Mouse (Mus musculus) embryonic facial prominence, embryonic 14.5 days (tissue): ENCODE measurements around the gene Slc16a6. TPM values are rescaled to one million over a fixed set of nuclear protein-coding genes. Genes with fewer than 3 reads are reported as not detected.
A peak's percentile ranks its signal among the peaks of the same experiment; 100 is the strongest.

Source experiments
- ATAC-seq: fragments of 200-750 bp; cut with Nextera tagmentation; 2 replicates; pipeline ENCODE4 v1.8.0; 2017; ENCODE audit warnings: low read depth, moderate number of reproducible peaks, moderate TSS enrichment
- DNase-seq: peaks from one replicate; pipeline ENCODE4 v3.0.0-alpha.2; 2015; ENCODE audit warnings: low spot score
- H3K27ac ChIP-seq: fragments of 300-500 bp; sonication (generic); replicated peaks from 2 replicates; pipeline ENCODE4 v1.5.1; 2014; ENCODE audit warnings: low read depth, mild to moderate bottlenecking, low read length, moderate library complexity
- H3K27me3 ChIP-seq: fragments of 300-500 bp; sonication (generic); replicated peaks from 2 replicates; pipeline ENCODE4 v1.6.1; 2014; ENCODE audit warnings: low read length; ENCODE audit not compliant: control insufficient read depth, insufficient read depth
- H3K36me3 ChIP-seq: fragments of 300-500 bp; sonication (generic); 2 replicates; pipeline ENCODE4 v1.6.1; 2014; ENCODE audit warnings: low read length, mixed read lengths; ENCODE audit not compliant: control insufficient read depth, insufficient read depth
- H3K4me1 ChIP-seq: fragments of 300-500 bp; sonication (generic); 2 replicates; pipeline ENCODE4 v1.6.1; 2014; ENCODE audit warnings: antibody characterized with exemption, low read length; ENCODE audit not compliant: control insufficient read depth, insufficient read depth
- H3K4me2 ChIP-seq: fragments of 300-500 bp; sonication (generic); 2 replicates; pipeline ENCODE4 v1.6.1; 2014; ENCODE audit warnings: low read depth, mild to moderate bottlenecking, low read length, moderate library complexity, mixed read lengths
- H3K4me3 ChIP-seq: fragments of 300-500 bp; sonication (generic); 2 replicates; pipeline ENCODE4 v1.5.1; 2014; ENCODE audit warnings: low read depth, mild to moderate bottlenecking, low read length
- H3K9ac ChIP-seq: fragments of 300-500 bp; sonication (generic); 2 replicates; pipeline ENCODE4 v1.6.1; 2014; ENCODE audit warnings: low read depth, mild to moderate bottlenecking, low read length, moderate library complexity, mixed read lengths
- H3K9me3 ChIP-seq: fragments of 300-500 bp; sonication (generic); 2 replicates; pipeline ENCODE4 v1.6.1; 2016; ENCODE audit warnings: low read length; ENCODE audit not compliant: control insufficient read depth
- WGBS: fragments of 180-500 bp; shearing (Covaris S2); extraction: QIAGEN DNeasy Blood & Tissue Kit; methylation state at CpG from one replicate; pipeline ENCODE4 v1.1.7; 2014; 5-methylcytosine and 5-hydroxymethylcytosine counted together
- polyA plus RNA-seq: library from polyadenylated mRNA; unstranded; fragments of >200 nt; fragmentation: Nextera tagmentation; extraction: Ambion mirVana; gene quantifications from 2 replicates; pipeline ENCODE4 v1.2.1, GENCODE M21; 2014

Gene Slc16a6
- polyA plus RNA-seq, 1 experiment from 2014 or later: 5.6 TPM

DNA sequence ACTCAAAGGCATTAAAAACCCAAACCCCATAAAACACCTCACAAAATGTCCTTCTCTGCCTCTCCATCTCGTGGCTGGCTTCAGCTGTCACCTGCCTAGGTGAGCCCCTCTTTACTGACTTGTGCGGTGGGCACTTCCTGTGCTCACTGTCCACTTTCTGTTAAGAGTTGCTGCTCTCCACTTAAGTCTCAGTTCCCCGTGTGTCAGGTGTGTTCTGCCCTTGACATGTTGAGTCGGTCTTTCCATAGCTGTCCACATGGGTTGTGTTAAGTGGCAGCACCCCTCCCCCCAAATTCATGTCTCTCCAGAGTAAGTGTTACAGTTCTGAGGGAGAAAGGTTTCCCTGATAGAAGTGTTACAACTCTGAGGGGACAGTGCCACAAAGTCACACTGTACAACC, 18.4 kb upstream of the Slc16a6 start:
- H3K4me3 ChIP-seq: no peak overlapping the region

DNA sequence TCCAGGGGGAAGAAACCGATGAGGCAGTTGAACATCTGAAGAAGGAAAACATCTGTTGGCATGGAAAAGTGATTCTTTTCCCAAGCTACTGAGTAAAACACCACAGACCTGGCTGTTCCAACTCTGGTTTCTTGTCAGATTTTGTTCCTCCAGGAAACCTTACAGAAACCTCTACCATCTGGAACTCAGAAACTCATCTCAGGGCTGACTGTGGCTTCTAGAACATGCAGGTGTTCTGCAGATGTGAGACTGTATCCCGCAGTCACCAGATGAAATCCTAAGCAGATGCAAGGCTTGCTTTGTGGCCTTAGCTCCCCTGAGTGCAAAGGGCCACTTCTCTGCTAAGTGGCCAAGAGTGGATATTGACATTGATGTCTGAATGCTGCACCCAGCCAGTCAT, 16.4 kb upstream of the Slc16a6 start:
- Histone ChIP-seq H3K9me3 (no peaks in the 10 kb centered on the region), H3K36me3 (no peaks in the 10 kb centered on the region), H3K27ac (no peak overlapping the region), H3K4me3 (no peak overlapping the region), H3K9ac (no peak overlapping the region), H3K4me1 (no peaks in the 10 kb centered on the region), H3K4me2 (no peak overlapping the region), H3K27me3 (no peaks in the 10 kb centered on the region)
- DNase-seq (peak; percentile 20), ATAC-seq (no peak)
- WGBS: 44% methylated on average over 2 of the region's 2 CpGs

More for the DNA sequence above, 18.4 kb upstream of the Slc16a6 start:
- H3K27ac ChIP-seq: no peak overlapping the region
- H3K4me2 ChIP-seq: no peak overlapping the region
- H3K9me3 ChIP-seq: no peaks in the 10 kb centered on the region
- H3K36me3 ChIP-seq: no peaks in the 10 kb centered on the region
- no peak for ATAC-seq
- no peaks in the 10 kb centered on the region for H3K4me1 ChIP-seq
- H3K9ac ChIP-seq: no peak overlapping the region
- DNase-seq: no peak
- H3K27me3 ChIP-seq: no peaks in the 10 kb centered on the region
- 80% methylated on average over 4 of the region's 4 CpGs for WGBS

DNA sequence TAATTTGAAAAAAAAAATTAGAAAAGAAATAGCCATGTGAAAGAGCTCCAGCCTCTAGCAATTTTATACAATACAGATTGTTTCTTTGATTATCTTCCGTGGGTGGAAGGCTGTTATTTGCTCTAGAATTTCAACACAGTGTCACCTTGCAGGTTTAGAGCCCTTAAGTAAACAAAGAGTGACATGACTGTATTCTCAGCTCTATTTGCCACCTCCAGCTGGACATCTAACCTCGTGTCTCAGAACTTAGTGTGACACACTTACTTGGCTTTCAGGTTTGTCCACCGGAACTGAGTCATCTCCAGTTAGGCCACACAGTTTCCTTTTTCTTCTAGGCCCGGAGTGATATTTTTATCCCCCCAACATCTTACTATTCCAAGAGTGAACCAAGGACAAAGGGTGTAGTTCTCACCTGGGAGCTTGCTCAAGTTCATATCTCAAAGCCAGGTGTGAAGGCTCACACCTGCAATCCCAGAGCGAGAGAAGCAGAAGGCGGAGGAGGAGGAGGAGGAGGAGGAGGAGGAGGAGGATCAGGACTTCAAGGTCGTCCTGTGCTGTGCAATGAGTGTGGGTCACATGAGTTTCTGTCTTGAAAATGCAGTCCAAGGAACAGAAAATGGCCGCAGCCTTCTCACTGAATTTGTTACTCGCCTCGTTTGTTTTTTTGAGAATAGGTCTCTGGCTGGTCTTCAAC, 14.7 kb upstream of the Slc16a6 start:
- no peak overlapping the region for H3K27ac ChIP-seq
- no peak overlapping the region for H3K9ac ChIP-seq
- no peak for DNase-seq
- no peaks in the 10 kb centered on the region for H3K27me3 ChIP-seq
- no peaks in the 10 kb centered on the region for H3K4me1 ChIP-seq
- no peak for ATAC-seq
- no peaks in the 10 kb centered on the region for H3K36me3 ChIP-seq
- H3K4me3 ChIP-seq: no peak overlapping the region
- no peaks in the 10 kb centered on the region for H3K9me3 ChIP-seq
- WGBS: 79% methylated on average over 10 of the region's 10 CpGs
- H3K4me2 ChIP-seq: no peak overlapping the region

DNA sequence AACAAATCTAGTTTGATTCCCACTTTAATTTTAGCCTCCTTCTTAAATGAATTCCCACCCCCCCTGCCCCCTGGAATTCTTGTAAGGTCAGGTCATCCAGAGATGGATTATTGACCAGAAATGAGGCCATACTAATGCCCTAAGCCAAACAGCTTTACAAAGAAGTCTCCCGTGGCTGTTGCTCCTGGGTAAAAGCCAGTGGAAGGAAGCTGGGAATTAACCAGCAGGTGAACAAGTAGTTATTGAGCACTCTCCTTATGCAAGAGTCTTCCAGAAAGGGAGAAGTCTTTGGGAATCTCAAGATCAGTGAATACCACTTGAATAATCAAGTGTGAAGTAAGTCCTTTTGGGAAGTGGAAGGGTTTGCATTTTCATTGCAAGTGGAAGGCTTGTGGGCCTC, 13.7 kb upstream of the Slc16a6 start:
- Histone ChIP-seq H3K4me2 (no peak overlapping the region), H3K36me3 (no peaks in the 10 kb centered on the region), H3K9me3 (no peaks in the 10 kb centered on the region), H3K4me1 (no peaks in the 10 kb centered on the region), H3K27ac (no peak overlapping the region), H3K9ac (no peak overlapping the region), H3K4me3 (no peak overlapping the region), H3K27me3 (no peaks in the 10 kb centered on the region)
- 35% methylated on average over 1 of the region's 1 CpGs for WGBS
- no peak for ATAC-seq
- no peak for DNase-seq

DNA sequence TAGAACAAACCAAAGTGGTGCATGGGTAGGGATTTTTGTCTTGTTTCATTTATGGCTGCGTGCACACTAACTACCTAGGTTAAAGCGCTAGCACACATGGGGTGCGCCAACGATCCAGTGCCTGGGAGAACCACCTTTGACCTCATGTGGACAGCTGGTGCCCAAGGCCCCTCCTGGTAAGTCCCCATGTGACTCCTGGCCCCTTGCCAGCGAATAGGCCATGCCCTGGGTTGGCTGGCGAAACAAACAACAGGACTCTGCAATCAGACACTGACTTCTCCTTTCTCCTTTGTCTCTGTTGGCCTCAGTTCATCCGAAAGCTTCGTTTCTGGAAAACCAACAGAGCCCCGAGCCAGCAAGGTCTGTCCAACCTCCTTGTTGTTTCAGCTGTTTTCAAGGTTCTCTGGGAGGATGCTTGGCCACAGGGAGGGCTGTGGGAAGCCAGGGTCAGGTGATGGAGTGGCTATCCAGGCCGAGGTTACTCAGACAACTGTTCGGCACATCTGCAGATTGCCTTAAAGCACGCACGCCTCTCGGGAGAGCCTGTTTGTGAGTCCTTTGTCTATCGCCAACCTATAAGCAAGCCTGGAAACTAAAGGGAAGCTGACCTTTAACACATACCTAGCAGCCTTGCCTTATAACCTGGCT, 12.1 kb upstream of the Slc16a6 start:
- Histone ChIP-seq H3K4me3 (no peak overlapping the region), H3K27ac (no peak overlapping the region), H3K4me1 (no peaks in the 10 kb centered on the region), H3K36me3 (no peaks in the 10 kb centered on the region), H3K27me3 (no peaks in the 10 kb centered on the region), H3K9me3 (no peaks in the 10 kb centered on the region), H3K4me2 (no peak overlapping the region), H3K9ac (no peak overlapping the region)
- DNase-seq (peak; percentile 17), ATAC-seq (no peak)
- WGBS: 73% methylated on average over 15 of the region's 15 CpGs

DNA sequence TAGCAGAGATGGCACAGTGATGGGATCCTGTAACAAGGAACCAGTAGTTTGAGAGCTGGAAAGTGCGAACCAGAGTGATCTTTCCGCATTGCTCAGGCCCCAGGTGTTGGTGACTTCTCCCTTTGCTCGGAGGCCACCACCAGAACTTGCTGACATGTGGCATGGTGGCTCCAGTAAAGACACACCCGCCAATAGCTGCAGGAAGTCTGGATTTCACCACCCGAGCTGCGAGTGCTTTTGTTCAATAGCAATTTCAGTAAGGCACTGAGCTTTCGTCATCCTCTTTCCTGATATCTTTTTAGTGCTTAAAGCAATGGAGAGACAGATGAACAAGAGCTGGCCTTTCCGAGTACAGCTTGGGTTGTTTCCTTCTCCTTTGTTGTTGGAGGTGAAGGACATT, 7.0 kb upstream of the Slc16a6 start:
- Histone ChIP-seq H3K9me3 (no peaks in the 10 kb centered on the region), H3K4me1 (no peaks in the 10 kb centered on the region), H3K4me2 (no peak overlapping the region), H3K4me3 (no peak overlapping the region), H3K27ac (no peak overlapping the region), H3K27me3 (peaks cover 6% of the 10 kb centered on the region; the same call in 1 of the 2 replicates), H3K9ac (no peak overlapping the region), H3K36me3 (no peaks in the 10 kb centered on the region)
- DNase-seq (no peak), ATAC-seq (no peak)
- 68% methylated on average over 8 of the region's 8 CpGs for WGBS

DNA sequence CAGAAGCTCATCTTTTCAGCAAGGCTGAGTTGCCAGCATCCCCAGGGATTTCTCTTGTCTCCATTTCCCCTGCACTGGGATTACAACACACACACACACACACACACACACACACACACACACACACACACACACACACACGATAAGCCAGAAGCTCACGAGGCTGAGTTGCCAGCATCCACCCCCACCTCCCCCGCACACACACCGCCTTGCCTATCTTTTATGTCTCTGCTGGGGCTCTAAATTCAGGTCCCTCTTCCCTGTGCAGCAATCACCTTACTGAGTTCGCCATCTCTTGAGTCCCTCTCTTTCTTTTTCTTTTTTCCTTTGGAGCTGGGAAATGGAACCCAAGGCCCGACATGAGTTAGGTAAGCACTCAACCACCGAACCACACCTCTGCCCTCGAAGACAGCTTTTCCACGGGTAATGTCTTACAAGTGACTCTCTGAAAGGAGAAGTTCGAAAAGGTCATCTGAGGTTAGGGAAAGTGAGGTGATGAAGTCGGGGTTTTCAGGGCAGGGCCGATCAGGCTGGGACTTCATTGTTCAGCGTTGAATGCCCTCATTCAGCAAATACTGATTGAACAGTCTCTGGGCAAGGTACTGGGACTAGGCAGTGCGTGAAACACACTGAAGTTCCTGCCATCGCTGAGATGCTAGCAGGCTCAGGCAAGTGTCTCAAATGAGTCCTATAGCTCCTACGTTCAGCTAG, 6.3 kb upstream of the Slc16a6 start:
- Histone ChIP-seq H3K36me3 (no peaks in the 10 kb centered on the region), H3K4me1 (no peaks in the 10 kb centered on the region), H3K9ac (no peak overlapping the region), H3K4me3 (no peak overlapping the region), H3K4me2 (no peak overlapping the region), H3K27me3 (peaks cover 9% of the 10 kb centered on the region), H3K9me3 (no peaks in the 10 kb centered on the region), H3K27ac (no peak overlapping the region)
- 57% methylated on average over 16 of the region's 16 CpGs for WGBS
- ATAC-seq (no peak), DNase-seq (no peak)

DNA sequence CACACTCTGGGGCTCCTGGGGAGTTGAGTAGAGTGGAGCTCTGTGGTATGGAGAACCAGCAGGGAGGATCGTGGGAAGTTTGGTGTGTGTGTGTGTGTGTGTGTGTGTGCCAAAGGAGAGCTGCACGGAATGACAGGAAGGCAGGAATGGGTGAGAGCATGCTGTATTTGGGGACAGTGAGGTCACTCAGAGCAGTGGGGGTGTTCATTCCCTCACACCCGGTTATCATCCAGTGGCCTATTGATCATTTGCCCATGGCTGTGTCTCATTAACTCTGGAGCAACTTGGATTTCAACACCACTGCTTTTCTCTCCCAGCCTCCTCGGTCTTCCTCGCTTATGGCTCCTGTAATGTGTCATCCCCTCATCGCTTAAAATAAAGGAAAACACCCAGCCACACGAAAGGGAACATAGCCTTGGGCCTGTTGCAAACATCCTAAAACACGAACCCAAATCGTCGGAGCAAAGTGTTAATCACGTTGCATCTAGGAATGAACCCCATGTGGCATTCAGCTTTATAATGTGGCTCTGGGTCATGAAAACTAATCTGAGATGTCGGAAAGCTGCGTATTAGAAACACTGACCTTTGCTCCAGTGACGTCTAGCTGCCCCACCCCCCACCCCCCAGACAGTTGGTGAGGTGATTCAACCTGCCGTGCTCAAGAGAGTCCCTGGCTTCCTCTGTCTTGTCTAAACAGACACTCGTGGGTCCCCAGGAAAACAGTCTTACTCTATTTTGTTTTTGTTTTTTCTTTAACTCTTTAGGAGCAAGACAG, 4.4 kb upstream of the Slc16a6 start:
- WGBS: 36% methylated on average over 16 of the region's 16 CpGs
- no peak overlapping the region for H3K4me2 ChIP-seq
- H3K27me3 ChIP-seq: peaks cover 14% of the 10 kb centered on the region
- no peak overlapping the region for H3K9ac ChIP-seq
- H3K4me3 ChIP-seq: no peak overlapping the region
- H3K4me1 ChIP-seq: no peaks in the 10 kb centered on the region
- no peak overlapping the region for H3K27ac ChIP-seq
- ATAC-seq (no peak), DNase-seq (no peak)
- no peaks in the 10 kb centered on the region for H3K36me3 ChIP-seq
- H3K9me3 ChIP-seq: no peaks in the 10 kb centered on the region
